Mouse (Mus musculus) midbrain, embryonic 13.5 days (tissue): ENCODE results near the gene Apoc1. TPM values are rescaled to one million over a fixed set of nuclear protein-coding genes. Genes with fewer than 3 reads are reported as not detected.

Source experiments
- ATAC-seq: fragments of 200-750 bp; cut with Nextera tagmentation; 2 replicates; pipeline ENCODE4 v1.8.0; 2017; ENCODE audit warnings: mild to moderate bottlenecking, moderate TSS enrichment, moderate library complexity
- H3K27ac ChIP-seq: fragments of 300-500 bp; sonication (generic); 2 replicates; pipeline ENCODE4 v1.5.1; 2015; ENCODE audit warnings: inconsistent platforms, mild to moderate bottlenecking, moderate library complexity
- H3K27me3 ChIP-seq: fragments of 300-500 bp; sonication (generic); 2 replicates; pipeline ENCODE4 v1.6.1; 2015; ENCODE audit warnings: mild to moderate bottlenecking, inconsistent platforms
- H3K36me3 ChIP-seq: fragments of 300-500 bp; sonication (generic); 2 replicates; pipeline ENCODE4 v1.6.1; 2015; ENCODE audit warnings: mild to moderate bottlenecking, inconsistent platforms
- H3K4me1 ChIP-seq: fragments of 300-500 bp; sonication (generic); replicated peaks from 2 replicates; pipeline ENCODE4 v1.6.1; 2015; ENCODE audit warnings: inconsistent platforms
- H3K4me2 ChIP-seq: fragments of 300-500 bp; sonication (generic); replicated peaks from 2 replicates; pipeline ENCODE4 v1.6.1; 2015; ENCODE audit warnings: moderate library complexity, mild to moderate bottlenecking, inconsistent platforms
- H3K4me3 ChIP-seq: fragments of 300-500 bp; sonication (generic); replicated peaks from 2 replicates; pipeline ENCODE4 v1.5.1; 2015; ENCODE audit warnings: mild to moderate bottlenecking, inconsistent platforms
- H3K9ac ChIP-seq: fragments of 300-500 bp; sonication (generic); replicated peaks from 2 replicates; pipeline ENCODE4 v1.6.1; 2015; ENCODE audit warnings: mild to moderate bottlenecking, inconsistent platforms
- H3K9me3 ChIP-seq: fragments of 300-500 bp; sonication (generic); 2 replicates; pipeline ENCODE4 v1.6.1; 2016; ENCODE audit warnings: mild to moderate bottlenecking, inconsistent platforms
- WGBS: fragments of 180-500 bp; shearing (Covaris S2); methylation state at CpG from one replicate; pipeline ENCODE4 v1.1.7; 2015; 5-methylcytosine and 5-hydroxymethylcytosine counted together
- polyA plus RNA-seq: library from polyadenylated mRNA; unstranded; fragments of >200 nt; fragmentation: Nextera tagmentation; extraction: Ambion mirVana; gene quantifications from 2 replicates; pipeline ENCODE4 v1.2.1, GENCODE M21; 2015

Gene Apoc1
- polyA plus RNA-seq, 1 experiment from 2014 or later, result 1.0 TPM

- no peak overlapping the region for H3K4me2 ChIP-seq
Measured at GRCm38 (mm10) chr7:19701069-19701761, 8.8 kb upstream of the Apoc1 start.

DNA sequence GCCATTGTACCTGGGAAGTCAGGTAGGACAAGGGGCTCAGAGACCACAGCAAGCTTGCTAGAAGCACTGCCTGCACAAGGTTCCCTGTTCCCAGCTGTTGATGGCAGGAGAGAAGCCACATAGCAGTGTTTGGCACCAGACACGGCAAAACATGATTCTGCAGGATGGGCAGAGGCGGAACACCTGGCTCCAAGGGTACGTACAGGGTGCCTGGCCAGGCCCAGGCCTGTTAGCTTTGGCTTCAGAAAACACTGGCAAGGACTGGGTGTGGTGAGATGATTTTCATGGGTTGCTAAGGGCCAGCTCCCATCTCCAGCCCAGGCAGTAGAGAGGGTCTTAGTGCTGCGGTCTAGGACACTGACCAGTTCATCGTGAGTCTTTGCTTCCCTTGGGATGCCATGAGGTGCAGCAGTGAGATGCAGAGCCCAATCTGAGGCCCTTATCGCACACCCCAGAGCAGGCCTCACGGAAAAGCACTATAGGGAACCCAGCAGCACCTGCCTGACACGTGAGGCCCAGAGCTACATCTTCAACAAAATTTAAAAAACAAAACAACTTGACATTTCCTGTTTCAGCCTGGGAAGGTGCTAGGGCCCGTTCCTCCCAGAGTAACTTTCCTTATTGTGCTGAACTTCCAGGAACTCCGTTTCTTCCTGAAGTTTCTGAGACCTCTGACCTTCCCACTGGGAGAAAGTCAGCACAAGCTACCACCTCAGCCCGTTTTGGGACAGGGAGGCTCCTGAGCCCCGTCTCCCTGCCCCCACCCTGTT, 8.0 kb upstream of the Apoc1 start:
- Histone ChIP-seq H3K27ac (no peak overlapping the region; the same call in 1 of the 2 replicates), H3K4me2 (no peak overlapping the region), H3K4me1 (peaks cover 21% of the 10 kb centered on the region), H3K36me3 (peaks cover 38% of the 10 kb centered on the region), H3K9me3 (no peaks in the 10 kb centered on the region), H3K4me3 (no peak overlapping the region), H3K9ac (no peak overlapping the region), H3K27me3 (no peaks in the 10 kb centered on the region)
- no peak for ATAC-seq
- 63% methylated on average over 12 of the region's 12 CpGs for WGBS

More at GRCm38 (mm10) chr7:19701069-19701761, 8.8 kb upstream of the Apoc1 start:
- WGBS, result 33% methylated on average over 22 of the region's 22 CpGs
- Histone ChIP-seq H3K27ac (no peak overlapping the region; the same call in 1 of the 2 replicates), H3K9ac (no peak overlapping the region), H3K4me1 (peaks cover 21% of the 10 kb centered on the region), H3K4me3 (no peak overlapping the region), H3K27me3 (no peaks in the 10 kb centered on the region), H3K9me3 (no peaks in the 10 kb centered on the region), H3K36me3 (peaks cover 36% of the 10 kb centered on the region)
- peak; percentile 50 for ATAC-seq

GRCm38 (mm10) chr7:19699827-19700148, 7.3 kb upstream of the Apoc1 start:
- Histone ChIP-seq H3K27ac (no peak overlapping the region), H3K4me1 (peaks cover 21% of the 10 kb centered on the region), H3K4me3 (no peak overlapping the region), H3K36me3 (peaks cover 38% of the 10 kb centered on the region), H3K4me2 (0 out of 2 replicates have a peak overlapping the region, but pooled peaks have one; percentile 64), H3K27me3 (no peaks in the 10 kb centered on the region), H3K9ac (no peak overlapping the region), H3K9me3 (no peaks in the 10 kb centered on the region)
- no peak for ATAC-seq
- WGBS, result 85% methylated on average over 4 of the region's 4 CpGs

- H3K9me3 ChIP-seq, result no peaks in the 10 kb centered on the region
- H3K4me3 ChIP-seq, result peak within 1 kb of the TSS; percentile 36
- peaks cover 33% of the 10 kb centered on the region for H3K36me3 ChIP-seq
- H3K27me3 ChIP-seq, result no peaks in the 10 kb centered on the region
- 2% methylated on average over 19 of the region's 20 CpGs for WGBS
- peaks cover 21% of the 10 kb centered on the region for H3K4me1 ChIP-seq
- peak within 1 kb of the TSS; percentile 66 for H3K9ac ChIP-seq
- ATAC-seq, result peak; percentile 49; the same call in 1 of the 2 replicates
- peak within 1 kb of the TSS; percentile 4; the same call in 1 of the 2 replicates for H3K27ac ChIP-seq
- H3K4me2 ChIP-seq, result peak within 1 kb of the TSS; percentile 64
Measured at GRCm38 (mm10) chr7:19698907-19699826, 6.7 kb upstream of the Apoc1 start, which contains the start of gene Apoe. Gene Apoe (minus strand): TSS chr7:19699188.

DNA sequence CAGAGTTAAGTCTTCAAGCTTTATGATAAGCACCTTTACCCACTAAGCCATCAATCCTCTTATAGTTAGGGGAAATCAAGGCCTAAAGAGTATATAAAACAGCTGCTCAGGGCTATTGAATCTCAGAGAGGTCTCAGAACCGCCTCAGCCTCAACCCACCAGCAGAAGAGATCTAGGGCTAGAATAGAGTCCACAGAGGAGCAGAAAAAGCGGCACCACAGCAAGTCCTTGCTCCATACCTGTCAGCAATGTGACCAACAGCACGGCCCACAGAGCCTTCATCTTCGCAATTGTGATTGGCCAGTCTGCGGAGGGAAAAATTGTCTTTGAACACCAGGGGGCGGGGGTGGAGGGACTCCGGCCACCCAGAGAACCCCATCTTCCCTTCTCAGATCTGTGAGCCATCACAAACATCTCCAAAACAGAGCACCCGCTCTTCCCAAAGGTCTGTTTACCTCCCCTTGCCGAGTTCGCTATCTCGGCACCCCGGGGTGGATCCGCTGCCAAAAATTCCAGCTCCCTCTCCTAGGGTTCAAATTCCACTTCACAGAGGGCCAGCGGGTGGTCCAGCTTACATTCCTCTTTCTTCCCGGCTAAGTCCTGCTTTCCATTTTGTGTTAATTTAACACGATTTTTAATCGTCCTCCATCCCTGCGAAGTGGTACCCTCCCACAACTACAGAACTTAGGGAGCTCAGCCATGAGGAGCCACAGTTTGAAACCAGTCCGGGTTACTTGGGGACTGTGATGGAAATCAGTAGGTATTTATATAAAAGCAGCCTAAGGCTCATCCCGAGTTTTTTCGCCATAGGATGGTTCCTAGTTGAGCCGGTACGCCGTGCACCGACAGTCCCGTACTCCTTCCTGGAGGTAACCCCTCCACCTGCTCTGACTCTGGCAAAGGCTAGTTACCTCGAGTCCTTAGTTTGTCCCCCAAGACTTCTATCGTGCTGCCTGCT, 5.8 kb upstream of the Apoc1 start:
- 0 out of 2 replicates have a peak, but pooled peaks have one; percentile 7 for ATAC-seq
- peak overlapping the region; percentile 36 for H3K4me3 ChIP-seq
- no peak overlapping the region; the same call in 1 of the 2 replicates for H3K27ac ChIP-seq
- peaks cover 23% of the 10 kb centered on the region for H3K36me3 ChIP-seq
- WGBS, result 2% methylated on average over 28 of the region's 28 CpGs
- peaks cover 25% of the 10 kb centered on the region for H3K4me1 ChIP-seq
- no peaks in the 10 kb centered on the region for H3K27me3 ChIP-seq
- H3K4me2 ChIP-seq, result peak overlapping the region; percentile 64
- H3K9ac ChIP-seq, result peak overlapping the region; percentile 66
- H3K9me3 ChIP-seq, result no peaks in the 10 kb centered on the region

- WGBS, result 96% methylated on average over 34 of the region's 34 CpGs
Measured at GRCm38 (mm10) chr7:19696336-19696873, 3.9 kb upstream of the Apoc1 start.

DNA sequence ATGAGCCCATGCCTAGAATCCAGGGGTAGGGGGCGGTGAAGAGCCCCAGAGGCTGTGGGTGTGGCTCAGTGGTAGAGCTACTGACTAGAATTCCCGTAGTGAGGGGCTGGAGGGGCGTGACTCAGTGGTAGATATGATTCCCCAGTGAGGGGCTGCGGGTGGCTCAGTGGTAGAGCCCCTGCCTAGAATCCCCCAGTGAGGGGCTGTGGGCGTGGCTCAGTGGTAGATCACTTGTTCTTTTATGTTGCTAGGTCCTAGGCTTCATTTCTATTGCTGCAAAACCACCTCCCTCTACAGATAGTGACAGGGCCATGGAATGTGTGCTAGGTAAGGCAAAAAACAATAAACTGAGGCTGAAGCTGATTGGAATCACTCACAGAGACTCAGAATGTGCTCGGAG, 3.4 kb upstream of the Apoc1 start:
- 87% methylated on average over 6 of the region's 6 CpGs for WGBS
- Histone ChIP-seq H3K27me3 (no peaks in the 10 kb centered on the region), H3K4me2 (no peak overlapping the region), H3K4me1 (peaks cover 26% of the 10 kb centered on the region), H3K27ac (no peak overlapping the region), H3K4me3 (no peak overlapping the region), H3K9me3 (no peaks in the 10 kb centered on the region), H3K9ac (no peak overlapping the region), H3K36me3 (peaks cover 10% of the 10 kb centered on the region)
- ATAC-seq, result no peak

More at GRCm38 (mm10) chr7:19696336-19696873, 3.9 kb upstream of the Apoc1 start:
- H3K9me3 ChIP-seq, result no peaks in the 10 kb centered on the region
- ATAC-seq, result no peak
- no peak overlapping the region for H3K4me3 ChIP-seq
- H3K4me1 ChIP-seq, result peaks cover 27% of the 10 kb centered on the region
- H3K27ac ChIP-seq, result no peak overlapping the region
- H3K27me3 ChIP-seq, result no peaks in the 10 kb centered on the region
- H3K9ac ChIP-seq, result no peak overlapping the region
- H3K36me3 ChIP-seq, result peaks cover 12% of the 10 kb centered on the region
- H3K4me2 ChIP-seq, result no peak overlapping the region

DNA sequence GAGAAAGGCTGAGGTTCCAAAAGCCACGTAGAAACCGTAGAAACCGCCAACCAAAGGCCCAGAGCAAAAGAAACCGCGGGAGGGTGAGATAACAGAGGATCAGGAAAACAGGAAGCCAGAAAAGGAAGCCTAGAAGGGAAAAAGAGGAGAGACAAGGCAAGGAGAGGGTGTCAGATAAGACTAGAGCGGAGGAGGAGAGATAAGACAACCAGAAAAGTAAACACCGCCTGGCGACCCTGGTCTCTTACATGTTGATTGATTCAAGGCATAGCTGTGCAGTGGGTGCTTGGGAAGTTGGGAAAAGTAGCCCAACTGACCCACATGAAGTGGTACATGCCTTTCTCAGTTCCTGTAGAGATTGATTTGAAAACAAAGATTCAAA, 2.7 kb upstream of the Apoc1 start:
- H3K9ac ChIP-seq, result no peak overlapping the region
- peaks cover 25% of the 10 kb centered on the region for H3K4me1 ChIP-seq
- no peaks in the 10 kb centered on the region for H3K9me3 ChIP-seq
- H3K4me3 ChIP-seq, result no peak overlapping the region
- H3K36me3 ChIP-seq, result peaks cover 10% of the 10 kb centered on the region
- H3K27me3 ChIP-seq, result no peaks in the 10 kb centered on the region
- ATAC-seq, result no peak
- 67% methylated on average over 8 of the region's 8 CpGs for WGBS
- no peak overlapping the region for H3K4me2 ChIP-seq
- H3K27ac ChIP-seq, result no peak overlapping the region

GRCm38 (mm10) chr7:19694336-19695212, 2.1 kb upstream of the Apoc1 start:
- Histone ChIP-seq H3K36me3 (peaks cover 10% of the 10 kb centered on the region), H3K9me3 (no peaks in the 10 kb centered on the region), H3K27ac (no peak overlapping the region), H3K4me2 (no peak overlapping the region), H3K4me1 (peaks cover 24% of the 10 kb centered on the region), H3K27me3 (no peaks in the 10 kb centered on the region), H3K4me3 (no peak overlapping the region), H3K9ac (no peak overlapping the region)
- 89% methylated on average over 10 of the region's 10 CpGs for WGBS
- no peak for ATAC-seq

DNA sequence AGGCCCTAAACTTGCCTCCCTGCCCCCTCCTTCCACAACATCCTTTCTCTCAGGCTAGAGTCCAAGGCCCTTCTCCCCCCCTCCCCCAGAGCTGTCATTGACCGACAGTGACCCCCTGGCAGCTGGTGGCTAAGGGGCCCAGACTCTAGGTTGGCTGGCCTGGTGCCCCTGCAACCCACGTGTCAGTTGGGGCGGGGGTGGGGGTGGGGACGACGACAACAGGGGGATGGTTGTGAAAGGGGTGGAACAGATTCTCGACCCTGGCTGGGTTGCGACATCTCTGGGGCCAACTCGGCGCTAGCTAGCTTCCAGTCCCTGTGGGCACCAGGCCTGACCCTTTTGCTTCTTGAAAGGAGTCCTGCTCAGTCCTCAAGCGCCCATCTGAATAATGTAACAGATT, 961 bp upstream of the Apoc1 start:
- Histone ChIP-seq H3K9me3 (no peaks in the 10 kb centered on the region), H3K36me3 (peaks cover 10% of the 10 kb centered on the region), H3K4me1 (peaks cover 13% of the 10 kb centered on the region), H3K27ac (no peak overlapping the region), H3K4me2 (no peak overlapping the region), H3K4me3 (no peak overlapping the region), H3K27me3 (no peaks in the 10 kb centered on the region), H3K9ac (no peak overlapping the region)
- ATAC-seq, result no peak
- 34% methylated on average over 10 of the region's 10 CpGs for WGBS
